Mouse (Mus musculus): ENCODE measurements at regions not wholly inside any gene's neighbourhood (a gene's known extent, or its start where the extent isn't known, plus 50 kb on each side); places are given as distances from the start of the nearest gene placed in this dataset.
"Not testable (repeated sequence)": the region's sequence is repeated elsewhere in the genome, so short reads cannot be mapped to it uniquely, and the experiment has no call there.

DNA sequence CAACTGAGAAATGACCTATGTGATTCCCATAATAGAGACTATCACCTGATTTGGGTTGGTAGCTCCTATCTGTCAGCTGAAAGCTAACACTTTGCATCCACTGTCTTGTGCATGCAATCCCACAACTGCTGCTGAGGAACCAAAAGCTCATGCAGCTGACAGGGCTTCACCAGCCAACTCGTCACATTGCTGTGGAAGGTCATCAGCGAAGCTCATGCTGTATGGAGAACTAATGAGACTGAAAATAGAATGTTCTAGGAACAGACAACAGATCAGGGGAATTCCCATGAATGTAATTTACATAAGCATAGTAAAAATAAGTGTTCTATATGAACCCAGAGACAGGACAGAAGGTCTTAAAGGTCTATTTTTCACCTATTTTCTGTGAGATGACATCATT lies 363.5 kb upstream of the Ptger4 start:
- DNase-seq (ENCODE audit: extremely low read depth, low read depth, low spot score), result no peak

DNA sequence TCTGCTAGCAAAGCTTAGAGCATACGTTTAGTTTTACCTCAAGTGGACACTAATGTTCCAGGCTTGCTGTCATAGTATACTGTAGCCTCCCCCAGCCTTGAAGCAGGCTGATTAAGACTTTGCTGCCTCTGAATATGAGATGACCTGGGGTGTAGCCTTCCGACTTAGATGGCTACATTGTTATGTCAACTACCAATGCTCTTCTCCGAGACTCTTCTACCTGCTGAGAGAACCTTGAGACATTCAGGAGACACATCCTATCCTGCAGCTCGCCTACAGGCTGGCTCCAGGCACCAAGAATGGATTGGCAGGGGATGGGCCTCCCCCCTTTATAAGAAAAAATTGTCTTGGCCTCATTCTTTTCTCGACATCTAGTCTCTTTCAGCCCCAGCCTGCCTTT lies 379.0 kb upstream of the Ptger4 start:
- no peak for DNase-seq (ENCODE audit: extremely low read depth, low read depth, low spot score)

- no peak for DNase-seq (ENCODE audit: extremely low read depth, low read depth, low spot score)
Observed at GRCm38 (mm10) chr15:5625367-5625766, 381.4 kb upstream of the Ptger4 start.

- no peak for DNase-seq (ENCODE audit: extremely low read depth, low read depth, low spot score)
Observed at GRCm38 (mm10) chr15:5646673-5647072, 402.7 kb upstream of the Ptger4 start.

DNA sequence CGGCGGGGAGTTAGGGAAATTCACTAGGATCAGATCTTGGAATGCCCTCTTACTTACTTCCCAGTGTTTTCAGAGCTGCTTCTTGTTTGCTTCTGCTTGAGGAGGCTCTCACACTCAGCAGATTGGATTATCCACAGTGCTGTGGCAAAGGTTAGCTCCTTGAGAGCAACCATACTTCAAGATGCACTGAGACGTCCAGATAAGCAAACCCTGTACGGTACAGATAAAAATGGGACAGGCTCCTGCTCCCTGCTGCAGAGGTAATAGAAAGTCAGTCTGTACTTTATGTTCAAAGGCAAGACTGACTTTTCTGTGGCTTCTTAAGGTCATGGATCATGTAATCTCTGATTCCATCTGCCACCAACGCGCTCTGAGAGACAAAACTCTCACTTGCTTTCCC lies 414.8 kb upstream of the Ptger4 start:
- no peak for DNase-seq (ENCODE audit: extremely low read depth, low read depth, low spot score)

DNA sequence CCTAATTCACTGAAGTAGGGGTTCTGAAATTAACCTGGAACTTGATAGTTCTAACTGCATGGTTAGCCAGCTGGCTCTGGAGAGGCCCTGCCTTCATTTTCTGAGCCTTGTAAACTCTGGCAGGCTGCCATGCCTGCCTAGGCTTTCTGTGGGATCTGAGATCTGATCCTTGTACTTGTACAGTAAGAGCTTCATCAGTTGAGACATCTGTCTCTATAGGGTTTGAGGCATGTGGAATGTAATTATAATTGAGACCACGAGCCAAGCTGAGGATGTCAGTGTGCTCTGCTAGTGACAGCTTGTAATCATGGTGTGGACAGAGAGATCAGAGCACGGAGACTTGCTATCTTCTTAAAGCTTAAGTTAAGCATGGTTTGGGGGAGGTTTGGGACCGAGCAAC lies 416.8 kb upstream of the Ptger4 start:
- no peak for DNase-seq (ENCODE audit: extremely low read depth, low read depth, low spot score)

GRCm38 (mm10) chr15:5671781-5672180 lies 427.8 kb upstream of the Ptger4 start:
- DNase-seq (ENCODE audit: extremely low read depth, low read depth, low spot score), result no peak

GRCm38 (mm10) chr15:5676704-5677103 lies 432.7 kb upstream of the Ptger4 start:
- DNase-seq (ENCODE audit: extremely low read depth, low read depth, low spot score), result no peak

GRCm38 (mm10) chr15:5693810-5694209 lies 449.8 kb upstream of the Ptger4 start:
- DNase-seq (ENCODE audit: extremely low read depth, low read depth, low spot score), result no peak

GRCm38 (mm10) chr15:5695015-5695414 lies 451.0 kb upstream of the Ptger4 start:
- DNase-seq (ENCODE audit: extremely low read depth, low read depth, low spot score), result no peak

GRCm38 (mm10) chr15:5708454-5708853 lies 464.5 kb upstream of the Ptger4 start:
- no peak for DNase-seq (ENCODE audit: extremely low read depth, low read depth, low spot score)

GRCm38 (mm10) chr15:5740658-5741057 lies 496.7 kb upstream of the Ptger4 start:
- DNase-seq (ENCODE audit: extremely low read depth, low read depth, low spot score), result no peak

- DNase-seq (ENCODE audit: extremely low read depth, low read depth, low spot score), result no peak
Observed at GRCm38 (mm10) chr15:5743893-5744292, 499.9 kb upstream of the Ptger4 start.

DNA sequence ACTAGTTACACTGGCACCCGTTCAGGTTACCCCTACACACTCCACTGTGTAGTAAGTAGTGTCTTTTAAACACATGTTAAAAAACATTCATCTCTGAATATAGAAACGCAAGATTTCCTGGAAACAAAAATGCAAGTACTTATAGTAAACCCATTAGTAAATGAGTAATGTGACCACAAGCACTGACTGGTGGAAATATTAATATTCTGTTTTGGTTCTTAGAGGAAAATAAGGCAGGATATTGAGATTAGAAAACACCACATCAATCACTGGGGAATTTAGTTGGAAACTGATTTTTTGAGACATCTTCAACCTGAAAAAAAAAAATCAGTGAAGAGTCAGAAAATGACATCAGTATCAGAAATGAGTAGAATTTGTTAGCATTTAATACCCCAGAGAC lies 514.7 kb upstream of the Ptger4 start:
- no peak for DNase-seq (ENCODE audit: extremely low read depth, low read depth, low spot score)

DNA sequence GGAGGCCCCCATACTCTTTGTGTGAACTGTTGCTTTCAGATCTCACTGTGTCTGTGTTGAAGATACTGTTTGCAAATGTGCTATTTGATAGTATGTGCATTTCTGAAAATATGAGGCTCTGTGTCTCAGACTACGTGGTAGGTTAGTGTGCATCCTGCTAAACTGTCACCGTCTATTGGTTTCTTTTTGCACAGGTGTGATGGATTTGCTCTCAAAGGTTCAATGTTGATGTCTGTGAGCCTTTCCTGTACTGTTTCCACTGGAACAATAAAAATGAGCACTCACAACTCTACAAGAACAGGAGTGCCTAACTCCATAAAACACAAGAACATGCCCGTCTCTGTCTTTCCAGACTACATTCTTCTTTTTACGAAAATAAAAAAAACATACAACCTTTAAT lies 518.2 kb upstream of the Ptger4 start:
- no peak for DNase-seq (ENCODE audit: extremely low read depth, low read depth, low spot score)

- DNase-seq (ENCODE audit: extremely low read depth, low read depth, low spot score), result no peak
Observed at GRCm38 (mm10) chr15:5777074-5777473, 522.5 kb upstream of the Dab2 start.

DNA sequence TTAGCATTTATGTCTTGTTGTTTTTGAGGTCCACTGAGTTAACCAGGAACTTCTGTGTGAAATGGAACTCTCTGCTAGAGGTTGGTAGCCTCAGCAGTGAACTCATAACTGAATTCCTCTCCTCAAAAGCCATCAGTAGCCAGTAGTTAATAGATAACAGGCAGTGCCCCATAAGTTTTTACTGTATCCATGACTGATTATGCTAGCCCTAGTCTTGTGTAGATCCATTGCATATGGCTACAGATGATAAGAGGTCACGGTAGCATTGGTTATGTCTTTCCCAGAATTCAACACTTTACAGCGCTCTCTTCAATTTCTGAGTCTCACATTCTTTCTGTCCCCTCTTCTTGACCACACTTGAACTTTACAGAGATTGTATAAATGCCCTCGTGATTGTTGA lies 499.7 kb upstream of the Dab2 start:
- DNase-seq (ENCODE audit: extremely low read depth, low read depth, low spot score), result no peak

DNA sequence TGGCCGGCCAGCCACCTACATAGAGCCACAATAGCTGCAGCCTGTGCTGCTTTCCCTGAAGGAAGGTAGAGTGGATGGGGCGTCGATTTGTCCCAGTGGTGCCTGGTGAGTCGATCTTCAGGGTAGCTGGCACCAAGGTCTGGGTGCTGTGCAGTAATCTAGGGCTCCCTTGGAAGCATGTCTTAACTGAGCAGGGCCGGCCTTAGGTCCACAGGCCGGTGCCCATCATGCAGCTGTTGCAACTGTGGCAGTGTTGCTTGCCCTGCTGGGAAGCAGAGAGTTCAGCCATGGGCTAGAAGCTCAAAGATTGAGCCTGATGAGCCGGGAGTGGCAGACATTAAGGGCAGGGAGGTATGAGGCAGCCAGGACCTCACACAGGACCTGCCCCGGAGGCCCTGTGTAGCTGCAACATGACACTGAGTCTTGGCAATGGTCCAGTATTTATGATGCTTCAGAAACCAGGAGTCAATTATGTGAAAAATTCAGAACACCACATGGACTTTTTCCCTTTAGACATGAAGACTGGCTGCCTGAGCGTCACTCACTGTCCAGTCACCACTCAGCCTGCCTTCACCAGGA lies 488.3 kb upstream of the Dab2 start:
- no peak for DNase-seq (ENCODE audit: extremely low read depth, low read depth, low spot score)

DNA sequence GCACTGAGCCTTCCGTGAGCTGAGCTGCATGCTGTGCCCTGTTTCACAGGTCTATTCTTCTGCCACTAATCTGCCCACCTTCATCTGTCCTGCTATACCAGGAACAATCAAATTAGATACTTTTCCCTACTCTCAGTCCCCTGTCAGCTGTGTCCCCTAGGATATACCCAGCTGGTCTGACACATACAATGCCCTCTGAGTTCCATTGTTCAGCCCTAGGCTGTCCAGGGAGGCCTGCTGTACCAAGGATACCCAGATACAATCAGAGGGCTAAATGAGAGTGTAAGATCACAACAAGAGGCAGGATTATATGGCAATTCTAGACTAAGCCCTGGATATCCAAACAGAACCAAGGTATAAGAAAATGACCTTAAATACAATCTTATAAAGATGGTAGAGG lies 487.6 kb upstream of the Dab2 start:
- DNase-seq (ENCODE audit: extremely low read depth, low read depth, low spot score), result no peak

DNA sequence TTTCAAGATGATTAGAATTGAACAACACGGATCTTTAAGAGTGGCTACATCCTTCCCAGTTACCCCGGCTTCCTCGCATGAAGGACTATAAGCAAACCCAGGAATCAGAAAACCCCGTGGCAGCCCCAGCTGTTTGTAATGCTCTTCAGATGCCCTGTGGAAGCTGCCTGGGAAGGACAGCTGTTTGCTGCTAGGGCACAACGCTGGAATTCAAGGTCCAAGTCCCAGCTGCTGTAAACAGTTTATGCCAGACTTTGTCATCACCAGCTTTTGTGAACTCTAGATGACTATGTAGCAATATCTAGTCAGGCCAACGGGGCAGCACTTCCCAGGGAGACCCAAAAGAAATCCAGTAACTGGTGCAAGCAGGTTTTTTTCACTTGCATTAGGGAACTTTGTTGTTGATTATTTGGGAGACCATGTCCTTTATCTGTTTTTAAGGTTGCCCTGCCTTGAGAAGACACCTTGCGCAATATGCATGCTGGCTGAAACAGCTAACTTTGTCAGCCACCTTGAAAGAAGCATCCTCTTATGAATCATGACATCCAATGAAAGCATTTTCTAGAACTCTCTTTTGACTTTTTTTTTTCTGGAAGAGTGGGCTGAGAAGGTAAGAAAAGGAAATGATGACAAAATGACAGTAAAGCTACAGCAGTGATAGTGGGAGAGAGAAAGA lies 481.5 kb upstream of the Dab2 start:
- no peak for DNase-seq (ENCODE audit: extremely low read depth, low read depth, low spot score)

DNA sequence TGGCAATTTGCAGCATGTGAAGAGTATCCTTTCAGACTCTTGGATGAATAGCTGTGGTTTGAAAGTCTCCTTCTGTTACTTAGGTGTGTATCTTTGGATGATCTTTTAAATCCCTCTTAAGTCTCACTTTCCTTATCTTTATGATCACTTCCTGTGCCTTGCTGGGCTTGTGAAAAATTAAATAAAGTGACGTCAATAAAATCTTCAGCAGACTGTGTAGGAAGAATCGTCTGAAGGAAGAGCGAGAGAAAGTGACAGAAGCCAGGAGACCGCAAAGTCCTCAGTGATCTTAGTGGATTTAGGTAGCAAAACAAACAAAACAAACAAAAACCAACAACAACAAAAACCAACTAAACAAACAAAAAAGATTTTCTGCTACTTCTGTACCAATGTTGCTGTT lies 459.6 kb upstream of the Dab2 start:
- DNase-seq (ENCODE audit: extremely low read depth, low read depth, low spot score), result no peak

GRCm38 (mm10) chr15:5841369-5842149 lies 458.0 kb upstream of the Dab2 start:
- DNase-seq (ENCODE audit: extremely low read depth, low read depth, low spot score), result not testable (repeated sequence)

Measured in fat pad, adult 2 months (tissue).